Mouse (Mus musculus) liver, adult 2 months (tissue): ENCODE data around the gene Cga. TPM values are rescaled to one million over a fixed set of nuclear protein-coding genes. Genes with fewer than 3 reads are reported as not detected.

Source experiments
- DNase-seq: peaks from one replicate; pipeline ENCODE4 v3.0.0-alpha.2; 2011; ENCODE audit warnings: low read depth, low spot score; ENCODE audit errors: extremely low read depth
- H3K27ac ChIP-seq: fragments of 200-500 bp; replicated peaks from 2 replicates; pipeline ENCODE4 v1.5.1; 2012; ENCODE audit warnings: low read depth, mild to moderate bottlenecking, control low read depth, inconsistent platforms, low read length; ENCODE audit not compliant: insufficient read depth
- H3K27me3 ChIP-seq: fragments of 200-500 bp; 2 replicates; pipeline ENCODE4 v1.6.1; 2012; ENCODE audit warnings: mild to moderate bottlenecking, moderate library complexity, low read length, inconsistent platforms; ENCODE audit not compliant: control insufficient read depth, insufficient read depth
- H3K36me3 ChIP-seq: fragments of 200-500 bp; 2 replicates; pipeline ENCODE4 v1.6.1; 2012; ENCODE audit warnings: low read length, inconsistent platforms; ENCODE audit not compliant: control insufficient read depth, insufficient read depth
- H3K4me1 ChIP-seq: fragments of 200-500 bp; 2 replicates; pipeline ENCODE4 v1.6.1; 2011; ENCODE audit warnings: low read length; ENCODE audit not compliant: control insufficient read depth, insufficient read depth
- H3K4me3 ChIP-seq: fragments of 200-500 bp; 2 replicates; pipeline ENCODE4 v1.5.1; 2011; ENCODE audit warnings: low read depth, mild to moderate bottlenecking, control low read depth, low read length, moderate library complexity; ENCODE audit not compliant: insufficient read depth
- H3K79me2 ChIP-seq: fragments of 200-500 bp; 2 replicates; pipeline ENCODE4 v1.6.1; 2012; ENCODE audit warnings: inconsistent platforms, mild to moderate bottlenecking, low read length, moderate library complexity; ENCODE audit not compliant: control insufficient read depth, insufficient read depth
- H3K9ac ChIP-seq: fragments of 200-500 bp; 2 replicates; pipeline ENCODE4 v1.6.1; 2012; ENCODE audit warnings: low read depth, mild to moderate bottlenecking, control low read depth, inconsistent platforms, low read length
- CTCF ChIP-seq: fragments of 200-500 bp; IDR thresholded peaks from 2 replicates; pipeline ENCODE4 v1.5.1; 2011; ENCODE audit warnings: low read depth, low read length, control low read depth
- POLR2A ChIP-seq: fragments of 200-500 bp; IDR thresholded peaks from 2 replicates; pipeline ENCODE4 v1.6.1; 2011; ENCODE audit warnings: low read length, control low read depth; ENCODE audit not compliant: insufficient read depth; ENCODE audit errors: extremely low read depth
- WGBS: fragments of 180-500 bp; shearing (Covaris S2); methylation state at CpG from one replicate; pipeline ENCODE4 v1.1.7; 2018; 5-methylcytosine and 5-hydroxymethylcytosine counted together
- polyA plus RNA-seq: library from polyadenylated mRNA; depleted of rRNA; stranded (reverse); fragments of >200 nt; gene quantifications from 2 replicates; pipeline ENCODE4 v1.2.3, GENCODE M21; 2012
- total RNA-seq: library from RNA; depleted of rRNA; stranded (reverse); fragments of >200 nt; gene quantifications from 2 replicates; pipeline ENCODE4 v1.2.3, GENCODE M21; 2014

The Cga gene
- total and polyA plus RNA-seq, 2 experiments = 0.46 TPM

DNA sequence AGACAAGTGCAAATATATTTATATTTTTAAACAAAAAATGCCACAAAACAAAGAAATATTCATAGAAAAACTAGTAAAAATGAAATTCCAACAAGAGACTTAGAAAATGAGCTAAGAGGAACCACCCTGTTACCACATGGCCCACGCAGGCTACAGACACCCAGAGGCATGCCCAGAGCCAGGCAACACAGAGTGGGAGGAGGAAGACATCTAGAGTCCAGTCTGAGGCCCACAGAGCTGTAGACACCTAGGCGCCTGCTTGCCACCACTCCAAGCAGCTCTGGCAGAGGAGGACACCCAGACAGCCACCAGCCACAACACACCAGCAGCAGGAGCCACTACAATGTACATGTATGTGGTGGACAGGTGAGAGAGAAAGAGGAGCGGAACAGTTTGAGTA is 34.7 kb upstream of the Cga start:
- Histone ChIP-seq H3K4me1 (peaks cover 2% of the 10 kb centered on the region; the same call in 1 of the 2 replicates), H3K36me3 (no peaks in the 10 kb centered on the region), H3K79me2 (peaks cover 21% of the 10 kb centered on the region; the same call in 1 of the 2 replicates), H3K27me3 (no peaks in the 10 kb centered on the region), H3K27ac (no peak overlapping the region), H3K9ac (no peak overlapping the region), H3K4me3 (no peak overlapping the region)
- 89% methylated on average over 3 of the region's 3 CpGs for WGBS
- no peak for DNase-seq
- TF ChIP-seq POLR2A (no peak), CTCF (no peak)

DNA sequence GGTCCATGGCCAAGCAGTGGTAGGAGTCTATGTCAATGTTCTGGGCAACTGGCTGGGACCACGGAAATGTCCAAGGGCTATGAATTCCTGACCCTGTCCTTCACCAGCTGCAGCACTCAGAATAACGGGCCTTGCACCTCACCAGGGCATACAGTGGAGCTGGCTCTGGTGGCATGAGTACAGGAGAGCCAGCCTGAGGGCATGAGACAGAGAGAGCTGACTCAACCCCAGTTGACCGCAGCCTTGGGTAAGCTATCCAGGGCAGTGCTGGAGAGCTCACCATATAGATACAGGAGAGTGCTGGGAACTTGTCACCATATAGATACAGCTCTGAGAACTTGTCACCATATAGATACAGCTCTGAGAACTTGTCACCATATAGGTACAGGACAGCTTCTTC is 34.2 kb upstream of the Cga start:
- no peak overlapping the region for H3K4me3 ChIP-seq
- no peak for DNase-seq
- WGBS = 82% methylated on average over 3 of the region's 3 CpGs

DNA sequence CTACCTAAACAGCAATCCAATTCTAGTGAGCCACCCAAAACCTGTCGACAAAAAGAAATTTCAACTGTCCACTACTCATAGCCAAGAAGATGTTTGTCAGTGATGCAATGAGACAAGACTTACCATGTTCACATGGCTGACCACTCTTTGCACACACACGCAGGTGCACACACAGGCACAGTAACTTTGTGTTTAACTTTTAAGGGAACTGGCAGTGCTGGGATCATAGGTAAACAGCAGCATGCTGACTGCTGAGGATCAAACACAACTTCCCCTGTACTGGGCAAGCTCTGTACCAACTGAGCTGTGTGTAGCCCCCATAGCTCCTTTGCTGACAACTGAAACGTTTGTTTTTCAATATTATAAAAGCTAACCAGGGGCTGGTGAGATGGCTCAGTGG is 32.1 kb upstream of the Cga start:
- no peak for TF ChIP-seq CTCF
- no peak for TF ChIP-seq POLR2A
- Histone ChIP-seq H3K4me3 (no peak overlapping the region), H3K9ac (no peak overlapping the region), H3K27me3 (no peaks in the 10 kb centered on the region), H3K27ac (no peak overlapping the region), H3K4me1 (peaks cover 4% of the 10 kb centered on the region), H3K36me3 (no peaks in the 10 kb centered on the region), H3K79me2 (peaks cover 32% of the 10 kb centered on the region; the same call in 1 of the 2 replicates)
- peak; percentile 59 for DNase-seq
- WGBS = 25% methylated on average over 3 of the region's 3 CpGs

More for the DNA sequence above, 34.2 kb upstream of the Cga start:
- TF ChIP-seq POLR2A (no peak), CTCF (no peak)
- peaks cover 22% of the 10 kb centered on the region; the same call in 1 of the 2 replicates for H3K79me2 ChIP-seq
- H3K9ac ChIP-seq = no peak overlapping the region
- no peaks in the 10 kb centered on the region for H3K36me3 ChIP-seq
- no peak overlapping the region for H3K27ac ChIP-seq
- H3K4me1 ChIP-seq = peaks cover 2% of the 10 kb centered on the region; the same call in 1 of the 2 replicates
- H3K27me3 ChIP-seq = no peaks in the 10 kb centered on the region

DNA sequence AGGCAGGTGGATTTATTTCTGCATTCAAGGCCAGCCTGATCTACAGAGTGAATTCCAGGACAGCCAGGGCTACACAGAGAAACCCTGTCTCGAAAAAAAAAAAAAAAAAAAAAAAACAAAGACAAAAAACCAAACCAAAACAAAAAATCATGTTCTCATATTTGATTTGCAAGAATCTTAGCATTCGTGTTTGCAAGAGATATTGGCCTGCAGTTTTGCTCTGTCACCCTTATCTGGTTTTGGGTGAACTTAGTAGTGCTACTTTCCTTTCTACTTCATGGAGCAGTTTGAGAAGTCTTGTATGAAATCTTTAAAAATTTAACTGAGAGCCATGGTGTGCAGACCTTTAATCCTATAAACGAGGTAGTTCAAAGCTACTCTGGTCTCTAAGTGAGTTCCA is 23.8 kb upstream of the Cga start:
- Histone ChIP-seq H3K27me3 (no peaks in the 10 kb centered on the region), H3K9ac (no peak overlapping the region), H3K79me2 (peaks cover 36% of the 10 kb centered on the region; the same call in 1 of the 2 replicates), H3K4me1 (peaks cover 7% of the 10 kb centered on the region), H3K27ac (no peak overlapping the region), H3K4me3 (no peak overlapping the region), H3K36me3 (no peaks in the 10 kb centered on the region)
- no peak for DNase-seq
- no peak for TF ChIP-seq POLR2A
- no peak for TF ChIP-seq CTCF
- 62% methylated on average over 3 of the region's 3 CpGs for WGBS

DNA sequence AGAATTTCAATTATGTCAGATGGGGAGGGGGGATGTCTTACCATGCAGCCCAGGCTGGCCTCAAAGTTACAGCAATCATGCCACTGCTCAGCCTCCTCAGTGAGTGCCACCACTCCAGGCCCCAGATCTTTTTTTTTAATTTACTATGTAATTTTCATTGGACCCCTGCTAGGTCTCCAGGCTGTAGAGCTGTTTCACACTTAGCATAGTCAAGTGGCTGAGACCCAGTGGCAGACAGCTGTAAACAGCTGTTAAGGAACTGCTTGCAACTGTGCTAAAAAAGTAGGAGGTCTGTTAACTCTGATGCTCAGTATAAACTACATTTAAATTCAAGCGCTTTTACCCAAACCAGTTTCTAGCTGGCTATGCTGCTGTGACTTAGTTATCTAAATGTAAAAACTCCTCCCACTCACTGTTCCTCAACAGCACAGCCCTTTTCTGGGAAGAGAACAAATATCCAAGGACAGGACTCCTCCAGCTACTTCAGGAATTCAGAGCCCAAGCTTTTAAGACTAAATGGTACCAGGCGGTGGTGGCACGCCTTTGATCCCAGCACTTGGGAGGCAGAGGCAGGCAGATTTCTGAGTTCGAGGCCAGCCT is 20.6 kb upstream of the Cga start:
- Histone ChIP-seq H3K4me3 (no peak overlapping the region), H3K9ac (no peak overlapping the region), H3K79me2 (peaks cover 35% of the 10 kb centered on the region), H3K4me1 (peaks cover 5% of the 10 kb centered on the region), H3K27ac (no peak overlapping the region), H3K36me3 (no peaks in the 10 kb centered on the region), H3K27me3 (no peaks in the 10 kb centered on the region)
- no peak for TF ChIP-seq POLR2A
- TF ChIP-seq CTCF = no peak
- WGBS = 93% methylated on average over 4 of the region's 4 CpGs
- no peak for DNase-seq

DNA sequence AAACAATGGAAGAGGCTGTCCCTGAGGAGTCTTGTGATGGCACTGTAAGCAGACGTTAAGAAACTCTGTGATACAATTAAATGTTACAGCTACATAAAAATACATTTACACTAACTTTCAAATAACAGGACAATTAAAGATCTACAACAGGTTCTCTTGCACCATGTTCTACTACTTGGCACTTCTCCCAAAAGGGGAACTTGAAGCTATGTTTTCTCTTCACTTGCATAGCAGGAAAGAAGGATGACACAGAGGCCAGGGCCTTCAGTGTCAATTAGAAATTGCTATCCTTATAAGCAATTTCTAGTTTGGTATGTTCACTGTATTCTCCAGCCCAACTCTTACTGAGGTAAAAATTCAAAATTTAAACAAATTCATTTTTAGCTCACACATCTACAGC is 19.3 kb upstream of the Cga start:
- Histone ChIP-seq H3K4me1 (peaks cover 5% of the 10 kb centered on the region), H3K79me2 (peaks cover 36% of the 10 kb centered on the region), H3K4me3 (no peak overlapping the region), H3K27me3 (no peaks in the 10 kb centered on the region), H3K9ac (no peak overlapping the region), H3K27ac (no peak overlapping the region), H3K36me3 (no peaks in the 10 kb centered on the region)
- no peak for DNase-seq
- WGBS = 80% methylated on average over 1 of the region's 1 CpGs
- TF ChIP-seq CTCF = no peak
- TF ChIP-seq POLR2A = no peak
